Mouse (Mus musculus): ENCODE data around the gene Ccr6. TPM values are rescaled to one million over a fixed set of nuclear protein-coding genes. Genes with fewer than 3 reads are reported as not detected.

Ccr6 gene
- polyA plus RNA-seq, 1 experiment, result 3.6 TPM

GRCm38 (mm10) chr17:8233618-8234214 lies 2.1 kb upstream of the Ccr6 start:
- H3K27ac ChIP-seq (ENCODE audit: insufficient read depth, low read depth, low read length), result no peak overlapping the region
- H3K27me3 ChIP-seq (ENCODE audit: control insufficient read depth, insufficient read depth, low read length), result no peaks in the 10 kb centered on the region
- no peak overlapping the region for H3K4me3 ChIP-seq (ENCODE audit: low read depth, low read length)
- TF ChIP-seq CTCF (IDR thresholded peaks at IDR 0.05; ENCODE audit: extremely low read depth, insufficient read length, insufficient replicate concordance, low read depth, low read length), result no peak
- TF ChIP-seq POLR2A (IDR thresholded peaks at IDR 0.05; ENCODE audit: low read depth, low read length), result no peak
- WGBS, result 43% methylated on average over 15 of the region's 15 CpGs
- H3K36me3 ChIP-seq (ENCODE audit: control insufficient read depth, insufficient read depth, low read length), result no peaks in the 10 kb centered on the region
- H3K4me1 ChIP-seq (ENCODE audit: control insufficient read depth, insufficient read depth, insufficient read length, low read length), result no peaks in the 10 kb centered on the region

- WGBS, result 79% methylated on average over 4 of the region's 4 CpGs
- Histone ChIP-seq H3K36me3 (ENCODE audit: control insufficient read depth, insufficient read depth, low read length) (no peaks in the 10 kb centered on the region), H3K27ac (ENCODE audit: insufficient read depth, low read depth, low read length) (peak overlapping the region; percentile 5; the same call in 1 of the 2 replicates), H3K27me3 (ENCODE audit: control insufficient read depth, insufficient read depth, low read length) (no peaks in the 10 kb centered on the region), H3K4me3 (ENCODE audit: low read depth, low read length) (no peak overlapping the region), H3K4me1 (ENCODE audit: control insufficient read depth, insufficient read depth, insufficient read length, low read length) (no peaks in the 10 kb centered on the region)
- TF ChIP-seq POLR2A (IDR thresholded peaks at IDR 0.05; ENCODE audit: low read depth, low read length) (no peak), CTCF (IDR thresholded peaks at IDR 0.05; ENCODE audit: extremely low read depth, insufficient read length, insufficient replicate concordance, low read depth, low read length) (no peak)
Observed at GRCm38 (mm10) chr17:8234537-8234936, 1.3 kb upstream of the Ccr6 start.

- no peaks in the 10 kb centered on the region for H3K4me1 ChIP-seq (ENCODE audit: control insufficient read depth, insufficient read depth, insufficient read length, low read length)
- no peaks in the 10 kb centered on the region for H3K27me3 ChIP-seq (ENCODE audit: control insufficient read depth, insufficient read depth, low read length)
- H3K36me3 ChIP-seq (ENCODE audit: control insufficient read depth, insufficient read depth, low read length), result no peaks in the 10 kb centered on the region
- TF ChIP-seq CTCF (IDR thresholded peaks at IDR 0.05; ENCODE audit: extremely low read depth, insufficient read length, insufficient replicate concordance, low read depth, low read length) (no peak), POLR2A (IDR thresholded peaks at IDR 0.05; ENCODE audit: low read depth, low read length) (no peak)
- H3K4me3 ChIP-seq (ENCODE audit: low read depth, low read length), result 0 out of 2 replicates have a peak overlapping the region, but pooled peaks have one; percentile 11
- no peak overlapping the region for H3K27ac ChIP-seq (ENCODE audit: insufficient read depth, low read depth, low read length)
- 73% methylated on average over 15 of the region's 15 CpGs for WGBS
Observed at GRCm38 (mm10) chr17:8238012-8238710, 2.3 kb downstream of the Ccr6 start.

GRCm38 (mm10) chr17:8239561-8239960 lies 3.7 kb downstream of the Ccr6 start:
- WGBS, result 75% methylated on average over 3 of the region's 3 CpGs
- H3K27me3 ChIP-seq (ENCODE audit: control insufficient read depth, insufficient read depth, low read length), result no peaks in the 10 kb centered on the region
- H3K27ac ChIP-seq (ENCODE audit: insufficient read depth, low read depth, low read length), result no peak overlapping the region
- TF ChIP-seq POLR2A (IDR thresholded peaks at IDR 0.05; ENCODE audit: low read depth, low read length) (no peak), CTCF (IDR thresholded peaks at IDR 0.05; ENCODE audit: extremely low read depth, insufficient read length, insufficient replicate concordance, low read depth, low read length) (no peak)
- H3K4me1 ChIP-seq (ENCODE audit: control insufficient read depth, insufficient read depth, insufficient read length, low read length), result no peaks in the 10 kb centered on the region
- H3K36me3 ChIP-seq (ENCODE audit: control insufficient read depth, insufficient read depth, low read length), result no peaks in the 10 kb centered on the region
- no peak overlapping the region for H3K4me3 ChIP-seq (ENCODE audit: low read depth, low read length)

GRCm38 (mm10) chr17:8240517-8240916 lies 4.7 kb downstream of the Ccr6 start:
- no peak overlapping the region for H3K27ac ChIP-seq (ENCODE audit: insufficient read depth, low read depth, low read length)
- no peak for TF ChIP-seq POLR2A (IDR thresholded peaks at IDR 0.05; ENCODE audit: low read depth, low read length)
- TF ChIP-seq CTCF (IDR thresholded peaks at IDR 0.05; ENCODE audit: extremely low read depth, insufficient read length, insufficient replicate concordance, low read depth, low read length), result no peak
- no peaks in the 10 kb centered on the region for H3K4me1 ChIP-seq (ENCODE audit: control insufficient read depth, insufficient read depth, insufficient read length, low read length)
- WGBS, result 46% methylated on average over 4 of the region's 4 CpGs
- H3K27me3 ChIP-seq (ENCODE audit: control insufficient read depth, insufficient read depth, low read length), result no peaks in the 10 kb centered on the region
- no peaks in the 10 kb centered on the region for H3K36me3 ChIP-seq (ENCODE audit: control insufficient read depth, insufficient read depth, low read length)
- H3K4me3 ChIP-seq (ENCODE audit: low read depth, low read length), result no peak overlapping the region

GRCm38 (mm10) chr17:8241645-8242044 lies 5.8 kb downstream of the Ccr6 start:
- Histone ChIP-seq H3K4me1 (ENCODE audit: control insufficient read depth, insufficient read depth, insufficient read length, low read length) (peaks cover 3% of the 10 kb centered on the region; the same call in 1 of the 2 replicates), H3K36me3 (ENCODE audit: control insufficient read depth, insufficient read depth, low read length) (no peaks in the 10 kb centered on the region), H3K27ac (ENCODE audit: insufficient read depth, low read depth, low read length) (no peak overlapping the region), H3K4me3 (ENCODE audit: low read depth, low read length) (no peak overlapping the region), H3K27me3 (ENCODE audit: control insufficient read depth, insufficient read depth, low read length) (no peaks in the 10 kb centered on the region)
- TF ChIP-seq POLR2A (IDR thresholded peaks at IDR 0.05; ENCODE audit: low read depth, low read length) (no peak), CTCF (IDR thresholded peaks at IDR 0.05; ENCODE audit: extremely low read depth, insufficient read length, insufficient replicate concordance, low read depth, low read length) (no peak)
- WGBS, result 81% methylated on average over 12 of the region's 12 CpGs

- no peak for TF ChIP-seq POLR2A (IDR thresholded peaks at IDR 0.05; ENCODE audit: low read depth, low read length)
- no peak for TF ChIP-seq CTCF (IDR thresholded peaks at IDR 0.05; ENCODE audit: extremely low read depth, insufficient read length, insufficient replicate concordance, low read depth, low read length)
- Histone ChIP-seq H3K27ac (ENCODE audit: insufficient read depth, low read depth, low read length) (no peak overlapping the region), H3K27me3 (ENCODE audit: control insufficient read depth, insufficient read depth, low read length) (no peaks in the 10 kb centered on the region), H3K4me1 (ENCODE audit: control insufficient read depth, insufficient read depth, insufficient read length, low read length) (peaks cover 3% of the 10 kb centered on the region; the same call in 1 of the 2 replicates), H3K36me3 (ENCODE audit: control insufficient read depth, insufficient read depth, low read length) (no peaks in the 10 kb centered on the region), H3K4me3 (ENCODE audit: low read depth, low read length) (no peak overlapping the region)
- WGBS, result 64% methylated on average over 11 of the region's 11 CpGs
Observed at GRCm38 (mm10) chr17:8242186-8242585, 6.3 kb downstream of the Ccr6 start.
